Mouse (Mus musculus) heart, postnatal 25 days (tissue): ENCODE data around the gene Mob4. TPM values are rescaled to one million over a fixed set of nuclear protein-coding genes. Genes with fewer than 3 reads are reported as not detected.

Experiments used
- DNase-seq: peaks from one replicate; pipeline ENCODE4 v3.0.0; 2022; ENCODE audit warnings: low spot score
- intact Hi-C: fragments of 180-260 bp; cut with DNase I; formaldehyde crosslinking; loops from one replicate; pipeline ENCODE4 v1.15.1; 2025
- total RNA-seq, 2 experiments: library from RNA; stranded (reverse); gene quantifications; 2 replicates each; pipeline ENCODE4 v1.2.3; 2021

Gene Mob4
- total RNA-seq, 2 experiments from 2014 or later: 32.5 to 34.4 TPM

DNA sequence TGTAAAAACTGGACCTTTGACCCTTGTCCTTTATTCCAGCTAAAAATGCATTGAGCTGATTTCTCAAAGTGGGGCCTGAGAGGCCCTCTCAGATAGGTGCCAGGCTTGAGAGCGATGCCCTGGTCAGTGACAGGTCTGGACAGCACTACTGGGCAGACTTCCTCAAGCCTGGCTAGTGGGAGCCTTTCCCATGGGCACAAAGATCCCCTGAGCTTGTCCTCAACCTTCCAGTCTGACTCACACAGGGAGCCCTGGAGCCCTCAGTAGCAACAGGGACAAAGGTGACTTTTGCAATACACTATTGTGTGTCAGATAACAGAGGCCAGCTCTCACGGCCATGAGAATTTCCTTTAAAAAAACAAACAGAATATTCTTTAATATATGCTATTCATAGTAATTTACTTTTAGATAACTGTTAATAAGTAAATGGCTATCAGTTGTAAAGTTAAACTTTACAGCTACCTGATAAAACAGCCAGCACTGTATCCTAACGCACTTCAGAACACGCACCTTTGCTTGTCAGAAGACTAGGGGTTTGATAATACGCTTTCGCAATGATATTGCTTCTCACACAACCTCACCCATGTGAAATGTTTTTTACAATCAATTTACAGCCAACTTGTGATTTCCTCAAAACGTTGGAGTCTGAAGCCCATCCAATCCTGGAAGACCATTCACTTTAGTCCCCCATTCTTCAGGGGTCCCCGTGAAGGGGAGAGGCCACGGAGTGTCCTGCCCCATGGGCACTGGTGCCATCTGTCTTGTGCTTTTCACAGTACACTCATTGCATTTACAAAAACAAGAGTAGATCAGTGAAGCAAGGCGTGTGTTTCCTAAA, 42.9 kb downstream of the Mob4 start:
- DNase-seq: no peak
- intact Hi-C loops: no loop called here

DNA sequence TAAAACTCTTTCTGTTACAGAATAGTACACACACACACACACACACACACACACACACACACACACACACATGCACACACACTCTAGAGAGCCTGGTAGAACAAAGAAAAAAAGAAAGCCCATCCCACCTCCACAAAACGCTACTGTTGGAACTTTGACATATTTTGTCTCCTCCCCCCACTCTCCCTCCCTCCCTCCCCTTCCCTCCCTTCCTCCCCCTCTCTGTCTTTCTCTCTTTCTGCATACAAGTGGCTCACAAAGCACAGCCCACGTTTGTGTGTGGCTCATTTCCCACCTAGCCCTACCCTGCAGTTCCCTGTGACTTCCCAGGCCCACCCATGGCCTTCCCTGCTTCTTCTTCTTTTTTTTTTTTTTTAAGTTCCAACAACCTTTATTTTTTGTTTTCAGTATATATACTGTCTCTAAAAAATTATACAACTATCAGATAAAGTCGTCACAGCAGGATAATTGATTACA, 43.6 kb downstream of the Mob4 start:
- no peak for DNase-seq
- intact Hi-C loops: no loop called here

DNA sequence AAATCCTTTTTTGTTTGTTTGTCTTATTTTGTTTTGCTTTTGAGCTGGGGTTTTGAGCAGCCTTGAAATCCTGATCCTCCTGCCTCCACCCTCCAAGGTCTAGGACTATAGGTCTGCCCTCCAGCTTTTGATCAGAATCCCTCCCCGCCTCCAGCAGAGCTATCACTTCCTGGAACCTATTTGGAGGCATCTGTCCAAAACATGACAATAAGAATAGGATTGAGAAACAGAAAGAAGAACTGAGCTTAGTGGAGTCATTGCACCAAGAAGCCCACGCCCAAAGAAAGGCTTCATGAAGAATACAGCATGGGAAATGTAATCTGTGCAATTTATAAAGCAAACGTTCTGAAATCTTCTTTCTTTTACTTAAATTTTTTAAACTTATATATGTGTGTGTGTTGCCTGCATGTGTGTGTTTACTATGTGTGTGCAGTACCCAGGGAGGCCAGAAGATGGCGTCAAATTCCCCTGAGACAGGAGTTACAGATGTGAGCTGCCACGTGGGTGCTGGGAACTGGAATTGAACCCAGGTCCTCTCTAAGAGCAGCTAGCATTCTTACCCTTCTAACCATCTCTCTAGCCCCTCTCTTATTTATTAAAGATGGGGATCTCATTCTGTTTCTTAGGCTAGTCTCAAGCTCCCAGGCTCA, 49.0 kb downstream of the Mob4 start:
- DNase-seq: no peak
- intact Hi-C loops: no loop called here

DNA sequence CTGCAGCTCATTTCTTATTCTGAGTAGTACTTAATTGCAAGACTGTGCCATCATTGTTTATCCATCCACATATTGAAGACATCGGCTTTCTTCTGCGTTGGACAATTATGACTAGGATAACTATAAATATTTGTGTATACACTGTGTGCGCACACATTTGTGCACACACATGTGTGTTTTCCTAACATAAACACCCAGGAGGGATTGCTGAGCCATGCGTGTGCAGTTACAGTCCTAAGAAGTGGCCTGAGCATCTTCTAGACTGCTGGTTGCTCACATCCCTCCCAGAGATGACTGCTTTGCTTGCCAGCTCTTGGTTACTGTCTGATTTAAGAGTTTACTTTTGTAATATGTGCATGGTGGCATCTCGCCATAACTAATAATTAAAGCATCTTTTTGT, 51.4 kb downstream of the Mob4 start:
- intact Hi-C loops: no loop called here

DNA sequence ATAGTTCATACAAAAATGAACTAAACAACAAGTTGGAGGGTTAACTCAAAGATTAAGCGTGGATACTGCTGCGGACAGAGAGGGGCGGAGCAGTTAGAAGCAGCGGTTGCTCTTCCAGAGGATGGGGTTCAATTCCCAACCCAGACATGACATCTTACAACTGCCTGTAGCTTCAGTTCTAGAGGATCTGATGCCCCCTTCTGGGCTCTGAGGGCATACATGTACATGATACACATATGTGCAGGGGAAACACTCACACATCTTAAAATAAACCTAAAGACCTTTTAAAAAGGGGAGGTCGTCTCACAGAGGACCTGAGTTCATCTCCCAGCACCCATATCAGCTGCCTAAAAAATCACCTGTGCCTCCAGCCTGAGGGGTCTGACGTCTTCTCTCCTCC, 54.7 kb downstream of the Mob4 start:
- DNase-seq: no peak
- intact Hi-C loops: no loop called here

More for the DNA sequence above, 51.4 kb downstream of the Mob4 start:
- no peak for DNase-seq

DNA sequence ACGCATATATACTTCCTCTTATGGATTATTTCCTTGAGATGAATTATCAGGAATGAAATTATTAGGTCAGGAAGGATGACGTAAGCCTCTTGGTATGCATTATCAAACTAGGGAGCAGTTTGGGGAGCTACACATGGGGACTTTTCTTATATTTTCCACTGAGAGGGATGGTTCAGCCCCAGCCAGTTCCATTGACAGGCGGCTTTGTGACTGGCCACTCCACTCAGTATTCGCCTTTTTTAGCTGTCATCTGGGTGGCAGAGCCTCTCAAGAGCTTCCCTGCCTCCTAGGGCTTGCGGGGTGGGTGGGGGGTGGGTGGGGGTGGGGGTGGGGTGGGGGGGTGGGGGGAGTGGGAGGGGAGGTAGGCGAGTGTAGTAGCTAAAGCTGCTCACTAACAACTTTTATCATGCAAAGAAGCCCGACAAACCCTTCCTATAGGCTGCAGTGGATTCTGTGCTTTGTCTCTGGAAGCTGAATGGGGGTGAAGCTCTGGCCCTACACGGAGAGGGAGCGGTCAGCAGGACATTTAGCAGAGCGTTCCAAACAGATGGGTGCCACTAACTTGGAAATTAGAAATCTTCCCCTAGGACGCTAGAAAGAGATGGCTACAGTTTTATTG, 55.7 kb downstream of the Mob4 start:
- DNase-seq: no peak
- intact Hi-C loops: no loop called here

DNA sequence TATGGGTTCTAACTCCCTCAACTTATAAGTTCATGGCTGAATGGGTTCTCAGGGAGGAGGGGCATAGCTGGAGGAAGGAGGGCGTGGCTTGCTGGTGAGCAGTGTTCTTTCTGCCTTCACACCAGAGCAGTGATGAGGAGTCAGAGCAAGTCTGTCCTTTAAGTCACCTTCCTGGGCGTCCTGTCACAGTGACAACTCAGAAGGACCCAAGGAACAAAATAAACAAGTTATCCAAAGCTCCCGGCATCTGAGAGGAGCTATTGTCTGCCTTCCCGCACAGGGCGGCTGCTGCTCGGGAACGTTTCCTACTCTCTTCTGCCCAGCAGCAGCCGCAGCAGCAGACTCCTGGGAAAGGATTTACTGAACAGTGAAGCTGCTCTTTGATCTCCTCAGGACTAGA, 61.0 kb downstream of the Mob4 start:
- DNase-seq: no peak
- intact Hi-C loops: loop anchor here (2.0 kb wide), 1 partner anchor 191 kb away; no protein-coding TSS in a partner anchor

DNA sequence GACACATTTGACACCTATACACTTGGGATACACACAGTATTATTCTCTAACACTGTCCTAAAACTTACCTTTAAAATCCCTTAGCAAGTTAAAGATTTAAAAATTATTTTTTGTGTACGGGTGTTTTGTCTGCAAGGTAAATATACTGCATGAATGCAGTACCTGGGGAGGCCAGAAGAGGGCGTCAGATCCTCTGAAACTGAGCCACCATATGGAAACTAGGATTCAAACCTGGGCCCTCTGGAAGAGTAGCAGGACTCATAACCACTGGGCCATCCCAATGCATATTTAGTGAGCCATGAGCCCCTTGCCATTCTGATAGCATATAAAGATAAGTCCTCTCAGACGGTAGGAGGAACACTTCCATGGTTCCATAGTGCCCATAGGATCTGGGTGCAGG, 61.8 kb downstream of the Mob4 start:
- intact Hi-C loops: loop anchor here (2.0 kb wide), 1 partner anchor 190 kb away; no protein-coding TSS in a partner anchor
- no peak for DNase-seq

DNA sequence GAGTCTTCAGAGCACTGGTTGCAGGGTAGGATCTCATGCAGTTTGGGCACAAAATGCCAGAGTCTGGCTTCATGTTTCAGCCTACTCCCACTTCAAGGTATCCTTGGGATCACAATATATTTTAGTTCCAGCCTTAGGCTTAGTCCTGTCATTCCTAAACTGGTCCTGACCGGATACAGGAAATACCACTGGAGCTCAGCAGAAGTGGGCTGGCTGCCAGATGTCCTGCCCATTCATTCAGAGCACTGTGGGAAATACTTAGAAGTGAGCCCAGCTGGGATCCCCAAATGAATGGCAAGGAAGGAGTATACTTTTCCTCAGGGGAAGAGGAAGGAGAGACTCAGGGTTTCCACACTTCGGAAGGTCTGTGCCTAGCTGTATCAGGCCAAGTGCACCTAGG, 62.3 kb downstream of the Mob4 start:
- DNase-seq: peak; percentile 12
- intact Hi-C loops: loop anchor here (2.0 kb wide), 1 partner anchor 189 kb away; no protein-coding TSS in a partner anchor

DNA sequence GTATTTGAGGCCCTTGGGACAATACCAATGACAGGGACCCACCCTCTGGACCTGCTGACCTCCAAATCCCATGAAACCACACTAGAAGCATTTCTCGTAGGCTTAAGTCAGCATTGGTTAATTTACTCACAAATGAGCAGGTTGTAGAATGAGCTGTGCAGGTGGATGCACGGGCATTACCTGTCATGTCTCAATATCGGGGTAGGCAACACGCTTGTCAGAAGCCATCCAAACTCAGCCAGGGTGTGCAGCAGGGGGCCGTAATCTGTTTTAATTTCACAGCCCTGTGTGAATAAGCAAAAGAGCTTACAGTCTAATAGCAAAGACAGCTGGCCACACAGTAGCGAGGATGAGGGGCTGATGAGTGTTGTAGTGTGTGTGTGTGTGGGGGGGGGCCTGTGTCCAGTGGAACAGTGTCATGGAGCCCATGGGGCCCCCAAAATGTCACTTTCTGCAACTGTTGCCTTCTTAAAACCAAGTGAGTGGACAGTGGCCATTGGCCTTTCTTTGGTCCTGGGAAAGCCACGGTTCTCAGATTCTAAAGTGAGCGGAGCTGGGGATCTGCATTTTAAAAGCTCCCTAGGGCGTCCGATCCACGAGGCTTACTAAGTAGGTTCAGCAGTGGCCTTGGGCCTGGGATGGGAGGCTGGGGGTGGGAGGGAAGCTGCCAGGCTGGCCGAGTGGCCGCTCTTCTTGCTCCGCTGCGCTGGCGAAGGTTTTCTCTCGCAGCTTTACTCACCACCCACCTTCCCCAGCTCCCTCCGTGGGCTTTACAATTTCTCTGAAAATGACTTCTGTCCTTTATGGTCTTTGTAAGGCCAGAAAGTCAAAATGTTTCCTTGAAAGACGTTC, 63.3 kb downstream of the Mob4 start:
- DNase-seq: no peak
- intact Hi-C loops: no loop called here

DNA sequence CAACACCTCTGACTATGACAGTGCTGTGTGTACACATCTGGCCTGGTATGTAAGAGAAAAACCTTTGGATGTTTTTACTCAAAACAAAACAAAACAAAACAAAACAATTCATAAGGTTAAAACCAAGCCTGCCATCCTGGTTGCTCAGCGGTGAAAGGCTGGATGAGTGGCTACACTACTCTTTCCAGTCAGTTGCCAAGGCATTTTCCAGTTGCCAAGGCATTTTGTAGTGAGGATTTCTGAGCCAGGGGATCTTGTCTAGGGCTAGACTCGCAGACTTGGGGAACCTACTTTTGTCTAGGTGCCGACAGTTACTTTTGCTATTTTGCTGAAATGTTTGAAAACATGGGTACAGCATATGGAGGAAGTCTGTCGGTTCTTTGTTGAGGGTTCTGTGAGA, 64.0 kb downstream of the Mob4 start:
- no peak for DNase-seq
- intact Hi-C loops: no loop called here

DNA sequence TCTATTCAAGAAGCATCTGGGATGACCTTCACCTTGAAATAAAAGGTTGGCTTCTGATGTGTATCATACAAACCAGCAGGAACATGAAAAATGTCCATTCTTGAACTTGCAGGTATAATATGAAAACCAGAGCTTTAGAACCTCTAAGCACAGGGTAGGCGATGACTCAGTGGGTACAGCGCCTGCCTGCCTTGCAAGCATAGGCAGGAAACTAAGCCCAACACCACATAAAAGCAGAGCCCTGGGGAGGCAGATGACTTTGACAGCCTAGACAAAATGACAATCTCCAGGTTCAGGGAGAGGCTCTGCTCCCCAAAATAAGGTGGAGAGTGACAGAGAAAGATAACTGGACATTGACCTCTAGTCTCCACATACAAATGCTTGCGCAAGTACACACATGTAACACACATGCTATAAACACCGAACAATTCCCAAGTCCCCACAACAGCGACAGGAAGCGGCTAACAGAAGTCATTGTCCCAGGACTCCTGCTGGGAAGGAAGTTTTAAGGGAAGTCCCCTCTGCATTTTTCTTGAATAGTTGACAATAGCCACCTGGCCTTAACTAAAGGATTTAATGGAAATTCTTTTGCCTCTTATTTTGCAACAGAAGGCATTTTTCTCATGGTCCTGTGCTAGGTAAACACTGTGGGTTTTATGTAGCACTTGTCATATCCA, 65.4 kb downstream of the Mob4 start:
- DNase-seq: no peak
- intact Hi-C loops: no loop called here

DNA sequence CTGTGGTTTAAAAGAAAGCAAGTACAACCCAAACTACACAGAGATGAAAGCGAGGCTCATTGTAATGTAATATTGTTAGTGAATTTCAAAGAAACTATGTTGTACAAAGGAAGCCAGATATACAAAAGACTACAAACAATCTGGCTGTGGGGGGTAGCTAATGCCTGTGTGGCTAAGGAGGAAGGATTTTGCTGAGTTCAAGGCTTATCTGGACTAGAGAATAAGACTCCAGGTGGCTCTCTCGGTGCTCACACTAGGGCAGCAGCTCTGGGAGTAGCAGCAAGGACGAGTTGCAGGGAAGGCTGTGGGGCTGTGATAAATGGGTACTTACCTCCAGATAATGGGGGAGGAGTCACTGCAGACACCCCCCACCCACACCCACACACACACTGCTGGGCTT, 67.7 kb downstream of the Mob4 start:
- intact Hi-C loops: no loop called here
- no peak for DNase-seq

DNA sequence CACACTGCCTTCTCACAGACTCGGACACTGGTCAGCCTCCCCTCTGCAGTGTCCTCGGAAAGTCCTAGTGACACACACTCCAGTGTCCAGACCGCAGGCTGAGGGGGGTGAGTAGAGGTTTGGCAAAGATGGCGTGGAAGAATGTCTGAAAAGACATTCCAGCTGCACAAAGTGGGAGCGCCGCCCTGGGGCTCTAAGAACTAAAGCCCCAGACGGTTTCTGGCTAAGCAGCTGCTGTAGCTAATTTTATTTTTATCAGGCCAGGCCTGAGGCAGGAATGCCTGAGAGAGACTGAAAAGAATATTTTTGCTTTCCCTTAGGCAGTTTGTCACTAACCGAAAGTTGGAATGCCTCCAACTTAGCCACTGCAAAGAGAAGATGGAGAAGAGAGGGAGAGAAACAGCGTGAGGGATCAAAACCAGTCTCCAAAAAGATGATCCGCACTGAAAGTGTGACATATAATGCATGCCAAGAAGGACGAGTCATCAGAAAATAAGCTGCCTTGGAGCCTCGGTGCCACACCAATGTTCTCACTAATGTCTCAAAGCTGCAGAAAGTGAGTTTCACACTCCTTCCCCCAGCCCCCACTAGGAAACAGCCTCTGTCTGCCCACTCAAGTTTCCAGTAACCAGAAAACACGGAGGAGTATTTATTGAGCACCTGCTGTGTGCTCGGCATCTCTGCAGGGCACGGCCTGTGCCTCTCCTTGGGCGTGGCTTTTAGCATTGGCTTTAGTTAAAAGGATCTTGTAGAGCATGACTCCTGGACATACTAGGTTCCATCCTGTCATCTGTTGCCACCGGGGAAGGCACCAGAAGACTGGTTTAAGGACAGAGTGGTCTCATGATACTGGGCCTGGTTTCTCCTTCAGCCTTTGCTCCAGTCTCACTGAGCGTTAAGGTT, 71.1 kb downstream of the Mob4 start:
- intact Hi-C loops: no loop called here
- peak; percentile 49 for DNase-seq
